ENCODE assay signal across 12 mouse cellular contexts in genomic region chr19:29268788-29269321, GRCm38 (mm10).
"Had no signal": no experiment of that assay in that cellular context is flagged by ENCODE, and none has a peak within 500 bp of the region (broad histone marks: within the 10 kb centered on the region; RNA-seq: fewer than 3 reads in every experiment).

No protein-coding gene starts in this region.

- H3K27me3 ChIP-seq: limb, embryonic 12.5 days; lung, embryonic 15.5 days; midbrain, embryonic 12.5 days; neural tube, embryonic 13.5 days had no signal

- ATAC-seq: midbrain, embryonic 16.5 days had no signal

- H3K4me3 ChIP-seq: limb, embryonic 12.5 days; lung, embryonic 15.5 days; midbrain, embryonic 12.5 days; neural tube, embryonic 13.5 days had no signal

- H3K27ac ChIP-seq: limb, embryonic 12.5 days; lung, embryonic 15.5 days; macrophage; midbrain, embryonic 12.5 days; neural tube, embryonic 13.5 days had no signal

- H3K36me3 ChIP-seq: lung, embryonic 15.5 days; midbrain, embryonic 12.5 days had no signal

- H3K4me2 ChIP-seq: limb, embryonic 12.5 days; lung, embryonic 15.5 days; midbrain, embryonic 12.5 days; neural tube, embryonic 13.5 days had no signal

- DNase-seq: kidney, adult 8-10 months; kidney, postnatal 4 days; liver; lung, postnatal 14 days; retina, postnatal 1 day; thymus, postnatal 4 days had no signal

- H3K9ac ChIP-seq: limb, embryonic 12.5 days; lung, embryonic 15.5 days; midbrain, embryonic 12.5 days; neural tube, embryonic 13.5 days had no signal

- H3K4me1 ChIP-seq: limb, embryonic 12.5 days had no signal

- H3K9me3 ChIP-seq: limb, embryonic 12.5 days; lung, embryonic 15.5 days; midbrain, embryonic 12.5 days; neural tube, embryonic 13.5 days had no signal
